Mouse (Mus musculus): ENCODE data around the gene Usf3.

The Usf3 gene

GRCm38 (mm10) chr16:44173155-44173941 is at the start of gene Usf3:
Usf3 (plus strand) TSS chr16:44173246.
- peak; percentile 35 for DNase-seq (ENCODE audit: low read depth, low spot score)

GRCm38 (mm10) chr16:44123786-44124185 is 49.3 kb upstream of the Usf3 start:
- DNase-seq (ENCODE audit: low read depth, low spot score): peak; percentile 88

GRCm38 (mm10) chr16:44124713-44125112 is 48.3 kb upstream of the Usf3 start:
- DNase-seq (ENCODE audit: low read depth, low spot score): peak; percentile 33

- DNase-seq (ENCODE audit: low read depth, low spot score): no peak
Measured at GRCm38 (mm10) chr16:44125436-44125835, 47.6 kb upstream of the Usf3 start.

- DNase-seq (ENCODE audit: low read depth, low spot score): no peak
Measured at GRCm38 (mm10) chr16:44126437-44126836, 46.6 kb upstream of the Usf3 start.

GRCm38 (mm10) chr16:44132300-44132699 is 40.7 kb upstream of the Usf3 start:
- DNase-seq (ENCODE audit: low read depth, low spot score): no peak

GRCm38 (mm10) chr16:44133187-44133586 is 39.9 kb upstream of the Usf3 start:
- no peak for DNase-seq (ENCODE audit: low read depth, low spot score)

GRCm38 (mm10) chr16:44136511-44137021 is 36.5 kb upstream of the Usf3 start:
- peak; percentile 43 for DNase-seq (ENCODE audit: low read depth, low spot score)

- DNase-seq (ENCODE audit: low read depth, low spot score): peak; percentile 32
Measured at GRCm38 (mm10) chr16:44138377-44138978, 34.6 kb upstream of the Usf3 start.

- DNase-seq (ENCODE audit: low read depth, low spot score): peak; percentile 98
Measured at GRCm38 (mm10) chr16:44138979-44139535, 34.0 kb upstream of the Usf3 start.

GRCm38 (mm10) chr16:44139536-44140185 is 33.4 kb upstream of the Usf3 start, which contains the start of the genes Atp6v1a and Naa50:
Atp6v1a (minus strand) TSS chr16:44139705.
Naa50 (plus strand) TSS chr16:44139830.
- peak; percentile 95 for DNase-seq (ENCODE audit: low read depth, low spot score)

- DNase-seq (ENCODE audit: low read depth, low spot score): peak; percentile 93
Measured at GRCm38 (mm10) chr16:44140186-44140787, 32.8 kb upstream of the Usf3 start.

GRCm38 (mm10) chr16:44141483-44141882 is 31.6 kb upstream of the Usf3 start:
- DNase-seq (ENCODE audit: low read depth, low spot score): peak; percentile 72

- DNase-seq (ENCODE audit: low read depth, low spot score): no peak
Measured at GRCm38 (mm10) chr16:44149002-44149767, 23.9 kb upstream of the Usf3 start.

GRCm38 (mm10) chr16:44154497-44155057 is 18.5 kb upstream of the Usf3 start:
- no peak for DNase-seq (ENCODE audit: low read depth, low spot score)

- DNase-seq (ENCODE audit: low read depth, low spot score): no peak
Measured at GRCm38 (mm10) chr16:44159325-44159724, 13.7 kb upstream of the Usf3 start.

- DNase-seq (ENCODE audit: low read depth, low spot score): no peak
Measured at GRCm38 (mm10) chr16:44163831-44164230, 9.2 kb upstream of the Usf3 start.

- DNase-seq (ENCODE audit: low read depth, low spot score): no peak
Measured at GRCm38 (mm10) chr16:44165182-44165581, 7.9 kb upstream of the Usf3 start.

GRCm38 (mm10) chr16:44168990-44169389 is 4.1 kb upstream of the Usf3 start:
- no peak for DNase-seq (ENCODE audit: low read depth, low spot score)

All from brain, adult 2 months (tissue).